Mouse (Mus musculus): ENCODE results near the gene Rasal2.

- no peak for TF ChIP-seq FLI1 (IDR thresholded peaks at IDR 0.05; ENCODE audit: low read length)
- TF ChIP-seq GATA1 (IDR thresholded peaks at IDR 0.05; ENCODE audit: borderline replicate concordance, low read length): no peak
These were observed 168.0 kb downstream of the Rasal2 start for GRCm38 (mm10) chr1:157244453-157244790.

Data from megakaryocyte, embryonic 14.5 days (primary cell).